ENCODE assay signal across 15 mouse cellular contexts in genomic region chr10:41571065-41571464, GRCm38 (mm10).
"Had no signal": no experiment of that assay in that cellular context is flagged by ENCODE, and none has a peak within 500 bp of the region (broad histone marks: within the 10 kb centered on the region; RNA-seq: fewer than 3 reads in every experiment).

No protein-coding gene starts in this region.

- H3K4me1 ChIP-seq: neural tube, embryonic 15.5 days had no signal

- DNase-seq: kidney, adult 2 months; kidney, postnatal 25 days; layer of hippocampus, adult 9-11 months; lung, embryonic 14.5 days; lung, postnatal 10 days; right cerebral cortex, postnatal 4 days; spleen, adult 18-20 months; thymus, postnatal 4 days had no signal

- H3K27ac ChIP-seq: limb, embryonic 13.5 days; liver, embryonic 12.5 days; midbrain, embryonic 10.5 days; neural tube, embryonic 15.5 days; stomach, embryonic 15.5 days had no signal

- ATAC-seq: liver, embryonic 12.5 days; midbrain, embryonic 16.5 days had no signal

- H3K9me3 ChIP-seq: limb, embryonic 13.5 days; liver, embryonic 12.5 days; midbrain, embryonic 10.5 days; neural tube, embryonic 15.5 days; stomach, embryonic 15.5 days had no signal

- H3K27me3 ChIP-seq: limb, embryonic 13.5 days; liver, embryonic 12.5 days; neural tube, embryonic 15.5 days; stomach, embryonic 15.5 days had no signal

- H3K36me3 ChIP-seq: limb, embryonic 13.5 days; liver, embryonic 12.5 days; midbrain, embryonic 10.5 days; neural tube, embryonic 15.5 days; stomach, embryonic 15.5 days had no signal

- H3K9ac ChIP-seq: limb, embryonic 13.5 days; liver, embryonic 12.5 days; lung, embryonic 14.5 days; neural tube, embryonic 15.5 days; stomach, embryonic 15.5 days had no signal

- H3K4me2 ChIP-seq: limb, embryonic 13.5 days; liver, embryonic 12.5 days; lung, embryonic 14.5 days; neural tube, embryonic 15.5 days; stomach, embryonic 15.5 days had no signal

- H3K4me3 ChIP-seq: limb, embryonic 13.5 days; liver, embryonic 12.5 days; midbrain, embryonic 10.5 days; myocyte; neural tube, embryonic 15.5 days; stomach, embryonic 15.5 days had no signal
